Mouse (Mus musculus): ENCODE data around the gene Tada3. TPM values are rescaled to one million over a fixed set of nuclear protein-coding genes. Genes with fewer than 3 reads are reported as not detected.

The Tada3 gene
- total and polyA plus RNA-seq, 3 experiments: 18.2 to 65.3 (median 35.2) TPM

- no peak for ATAC-seq (ENCODE audit: extremely low read depth, insufficient number of reproducible peaks, low FRiP score, poor library complexity, severe bottlenecking)
- no peaks in the 10 kb centered on the region for H3K9me3 ChIP-seq (replicated peaks)
- no peak for TF ChIP-seq POLR2AphosphoS5 (IDR thresholded peaks at IDR 0.05; ENCODE audit: insufficient replicate concordance, low read depth, low read length)
- TF ChIP-seq GATA1 (IDR thresholded peaks at IDR 0.05; ENCODE audit: borderline replicate concordance, low read length): no peak
- TF ChIP-seq GATA2 (IDR thresholded peaks at IDR 0.05; ENCODE audit: borderline replicate concordance, low read depth, low read length): no peak
- no peak for TF ChIP-seq TAL1 (conservative IDR thresholded peaks at IDR 0.05; ENCODE audit: low read depth, low read length)
- no peak for TF ChIP-seq CTCF (IDR thresholded peaks at IDR 0.05; ENCODE audit: low read depth, low read length)
- H3K36me3 ChIP-seq (replicated peaks): no peaks in the 10 kb centered on the region
- H3K4me3 ChIP-seq (ENCODE audit: low read depth, low read length): no peak within 1 kb of the TSS
- peaks cover 54% of the 10 kb centered on the region for H3K27me3 ChIP-seq (ENCODE audit: insufficient read depth, low read length)
- no peak for DNase-seq (ENCODE audit: low spot score)
- H3K4me1 ChIP-seq (ENCODE audit: insufficient read depth, low read depth, low read length): no peaks in the 10 kb centered on the region
Measured at GRCm38 (mm10) chr6:113343177-113344092, 34.2 kb downstream of the Tada3 start, which contains the start of gene Camk1. Gene Camk1, minus strand, starts transcription at chr6:113343984.

- Histone ChIP-seq H3K4me3 (ENCODE audit: low read depth, low read length) (no peak overlapping the region), H3K9me3 (replicated peaks) (no peaks in the 10 kb centered on the region), H3K4me1 (ENCODE audit: insufficient read depth, low read depth, low read length) (no peaks in the 10 kb centered on the region), H3K36me3 (replicated peaks) (no peaks in the 10 kb centered on the region), H3K27me3 (ENCODE audit: insufficient read depth, low read length) (peaks cover 54% of the 10 kb centered on the region)
- ATAC-seq (ENCODE audit: extremely low read depth, insufficient number of reproducible peaks, low FRiP score, poor library complexity, severe bottlenecking) (no peak), DNase-seq (ENCODE audit: low spot score) (no peak)
- no peak for TF ChIP-seq POLR2AphosphoS5 (IDR thresholded peaks at IDR 0.05; ENCODE audit: insufficient replicate concordance, low read depth, low read length)
- no peak for TF ChIP-seq GATA1 (IDR thresholded peaks at IDR 0.05; ENCODE audit: borderline replicate concordance, low read length)
- TF ChIP-seq GATA2 (IDR thresholded peaks at IDR 0.05; ENCODE audit: borderline replicate concordance, low read depth, low read length): no peak
- no peak for TF ChIP-seq CTCF (IDR thresholded peaks at IDR 0.05; ENCODE audit: low read depth, low read length)
- no peak for TF ChIP-seq TAL1 (conservative IDR thresholded peaks at IDR 0.05; ENCODE audit: low read depth, low read length)
Measured at GRCm38 (mm10) chr6:113342297-113342696, 35.4 kb downstream of the Tada3 start.

GRCm38 (mm10) chr6:113341574-113341973, 36.1 kb downstream of the Tada3 start:
- no peaks in the 10 kb centered on the region for H3K9me3 ChIP-seq (replicated peaks)
- H3K36me3 ChIP-seq (replicated peaks): no peaks in the 10 kb centered on the region
- ATAC-seq (ENCODE audit: extremely low read depth, insufficient number of reproducible peaks, low FRiP score, poor library complexity, severe bottlenecking) (no peak), DNase-seq (ENCODE audit: low spot score) (no peak)
- TF ChIP-seq POLR2AphosphoS5 (IDR thresholded peaks at IDR 0.05; ENCODE audit: insufficient replicate concordance, low read depth, low read length): no peak
- H3K4me1 ChIP-seq (ENCODE audit: insufficient read depth, low read depth, low read length): no peaks in the 10 kb centered on the region
- H3K4me3 ChIP-seq (ENCODE audit: low read depth, low read length): no peak overlapping the region
- H3K27me3 ChIP-seq (ENCODE audit: insufficient read depth, low read length): peaks cover 54% of the 10 kb centered on the region

- no peaks in the 10 kb centered on the region for H3K9me3 ChIP-seq (replicated peaks)
- peaks cover 26% of the 10 kb centered on the region for H3K27me3 ChIP-seq (ENCODE audit: insufficient read depth, low read length)
- no peak for TF ChIP-seq TAL1 (conservative IDR thresholded peaks at IDR 0.05; ENCODE audit: low read depth, low read length)
- TF ChIP-seq GATA1 (IDR thresholded peaks at IDR 0.05; ENCODE audit: borderline replicate concordance, low read length): no peak
- TF ChIP-seq POLR2AphosphoS5 (IDR thresholded peaks at IDR 0.05; ENCODE audit: insufficient replicate concordance, low read depth, low read length): no peak
- TF ChIP-seq CTCF (IDR thresholded peaks at IDR 0.05; ENCODE audit: low read depth, low read length): no peak
- no peak for TF ChIP-seq GATA2 (IDR thresholded peaks at IDR 0.05; ENCODE audit: borderline replicate concordance, low read depth, low read length)
- ATAC-seq (ENCODE audit: extremely low read depth, insufficient number of reproducible peaks, low FRiP score, poor library complexity, severe bottlenecking) (no peak), DNase-seq (ENCODE audit: low spot score) (no peak)
- no peak overlapping the region for H3K4me3 ChIP-seq (ENCODE audit: low read depth, low read length)
- no peaks in the 10 kb centered on the region for H3K4me1 ChIP-seq (ENCODE audit: insufficient read depth, low read depth, low read length)
- H3K36me3 ChIP-seq (replicated peaks): peaks cover 41% of the 10 kb centered on the region
Measured at GRCm38 (mm10) chr6:113336852-113337620, 40.6 kb downstream of the Tada3 start.

- Histone ChIP-seq H3K9me3 (replicated peaks) (no peaks in the 10 kb centered on the region), H3K4me3 (ENCODE audit: low read depth, low read length) (no peak overlapping the region), H3K4me1 (ENCODE audit: insufficient read depth, low read depth, low read length) (peaks cover 14% of the 10 kb centered on the region), H3K36me3 (replicated peaks) (peaks cover 64% of the 10 kb centered on the region), H3K27me3 (ENCODE audit: insufficient read depth, low read length) (peaks cover 2% of the 10 kb centered on the region; the same call in 1 of the 2 replicates)
- no peak for DNase-seq (ENCODE audit: low spot score)
- no peak for ATAC-seq (ENCODE audit: extremely low read depth, insufficient number of reproducible peaks, low FRiP score, poor library complexity, severe bottlenecking)
- no peak for TF ChIP-seq GATA2 (IDR thresholded peaks at IDR 0.05; ENCODE audit: borderline replicate concordance, low read depth, low read length)
- TF ChIP-seq GATA1 (IDR thresholded peaks at IDR 0.05; ENCODE audit: borderline replicate concordance, low read length): no peak
- TF ChIP-seq TAL1 (conservative IDR thresholded peaks at IDR 0.05; ENCODE audit: low read depth, low read length): no peak
- TF ChIP-seq POLR2AphosphoS5 (IDR thresholded peaks at IDR 0.05; ENCODE audit: insufficient replicate concordance, low read depth, low read length): no peak
- TF ChIP-seq CTCF (IDR thresholded peaks at IDR 0.05; ENCODE audit: low read depth, low read length): no peak
Measured at GRCm38 (mm10) chr6:113334216-113334615, 43.5 kb downstream of the Tada3 start.
